Mouse (Mus musculus) ES-E14 (cell line): ENCODE results near the gene Bnc2.

ENCODE experiments used
- CHD2 ChIP-seq: IDR thresholded peaks from 2 replicates; pipeline ENCODE4 v1.6.1; 2014; ENCODE audit warnings: mild to moderate bottlenecking, low read depth, low read length, inconsistent platforms
- HCFC1 ChIP-seq: IDR thresholded peaks from 2 replicates; pipeline ENCODE4 v1.6.1; 2012; ENCODE audit warnings: low read length, inconsistent platforms, borderline replicate concordance; ENCODE audit not compliant: insufficient read depth
- MAFK ChIP-seq: IDR thresholded peaks from 2 replicates; pipeline ENCODE4 v1.6.1; 2014; ENCODE audit warnings: mild to moderate bottlenecking, low read depth, low read length, inconsistent platforms; ENCODE audit not compliant: insufficient read depth
- ZC3H11A ChIP-seq: IDR thresholded peaks from 2 replicates; pipeline ENCODE4 v1.6.1; 2012; ENCODE audit warnings: low read depth, mild to moderate bottlenecking, inconsistent platforms, low read length, borderline replicate concordance
- ZNF384 ChIP-seq: IDR thresholded peaks from 2 replicates; pipeline ENCODE4 v1.6.1; 2012; ENCODE audit warnings: low read depth, low read length, inconsistent platforms

GRCm38 (mm10) chr4:84507551-84507950 is 167.5 kb downstream of the Bnc2 start:
- TF ChIP-seq ZNF384 (no peak), ZC3H11A (no peak), MAFK (no peak), HCFC1 (no peak), CHD2 (no peak)
